Mouse (Mus musculus) C2C12 (cell line): ENCODE data around the gene Togaram2.

ENCODE experiments used
- CEBPB ChIP-seq: IDR thresholded peaks from one replicate; pipeline ENCODE4 v1.6.1; 2011; ENCODE audit warnings: low read depth, mild to moderate bottlenecking, control low read depth, moderate library complexity
- CTCF ChIP-seq: IDR thresholded peaks from one replicate; pipeline ENCODE4 v1.5.1; 2011; ENCODE audit not compliant: control insufficient read depth, insufficient read depth, insufficient read length
- MAX ChIP-seq: IDR thresholded peaks from one replicate; pipeline ENCODE4 v1.6.1; 2011; ENCODE audit warnings: mild to moderate bottlenecking, control low read depth
- MYOD1 ChIP-seq: IDR thresholded peaks from one replicate; pipeline ENCODE4 v1.6.1; 2011; ENCODE audit warnings: low read depth; ENCODE audit not compliant: control insufficient read depth, insufficient read length
- MYOG ChIP-seq: IDR thresholded peaks from one replicate; pipeline ENCODE4 v1.6.1; 2011; ENCODE audit not compliant: control insufficient read depth, insufficient read length; ENCODE audit errors: extremely low read depth
- USF1 ChIP-seq: IDR thresholded peaks from one replicate; pipeline ENCODE4 v1.6.1; 2011; ENCODE audit warnings: low read depth, mild to moderate bottlenecking, control low read depth, moderate library complexity

DNA sequence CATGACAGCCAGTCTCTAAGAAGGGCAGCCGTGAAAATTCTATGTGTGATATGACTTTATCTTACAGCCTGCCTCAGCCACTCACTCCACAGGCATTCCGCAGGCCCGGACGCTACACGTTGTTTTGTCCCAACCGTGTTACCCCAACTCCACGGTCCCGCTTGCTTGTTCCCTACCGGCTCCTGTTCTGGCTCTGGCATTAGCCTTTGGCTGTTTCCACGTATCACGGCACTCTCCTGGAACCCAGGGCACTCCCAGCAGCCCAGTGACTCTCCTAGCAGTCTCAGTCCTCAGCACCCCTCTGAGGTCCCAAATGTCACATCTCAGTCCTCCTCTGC, 25.5 kb downstream of the Togaram2 start:
- TF ChIP-seq CTCF (no peak), MYOG (no peak), MYOD1 (no peak), USF1 (no peak), MAX (no peak), CEBPB (no peak)
